Mouse (Mus musculus): ENCODE measurements at regions not wholly inside any gene's neighbourhood (a gene's known extent, or its start where the extent isn't known, plus 50 kb on each side); places are given as distances from the start of the nearest gene placed in this dataset.

DNA sequence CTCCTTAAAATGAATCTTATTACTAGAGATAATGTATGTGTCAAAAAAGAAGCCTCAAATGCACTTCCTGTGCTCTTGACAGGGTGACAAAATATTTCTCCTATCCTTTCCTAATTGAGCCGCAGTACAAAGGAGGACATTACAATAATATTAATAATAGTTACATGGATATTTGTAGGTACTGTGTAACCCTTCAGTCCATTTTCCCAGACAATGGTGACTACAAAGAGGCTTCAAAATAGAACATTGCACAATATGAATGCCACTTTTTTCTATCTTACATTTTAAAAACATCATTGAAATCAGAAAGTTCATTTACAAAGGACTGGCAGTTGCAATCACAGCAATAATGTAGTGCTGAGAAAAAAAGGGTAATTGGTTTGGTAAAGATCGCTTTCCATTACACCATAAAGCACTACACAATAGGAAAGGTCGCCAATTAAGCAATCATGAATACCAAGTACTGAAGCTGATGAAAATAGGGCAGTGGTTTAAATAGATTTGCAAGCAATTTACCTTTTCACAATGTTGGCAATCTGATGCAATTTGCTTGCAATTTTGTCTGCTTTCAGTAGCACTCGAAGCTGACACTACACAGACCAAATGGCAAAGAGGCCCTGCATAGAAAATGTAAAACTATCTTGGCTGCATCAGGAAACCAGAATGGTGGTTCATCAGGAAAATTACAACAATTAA is 126.1 kb upstream of the Sp8 start:
- H3K27me3 ChIP-seq (ENCODE audit: control insufficient read depth, insufficient read depth, low read length) = no peaks in the 10 kb centered on the region
- no peak overlapping the region for H3K27ac ChIP-seq (ENCODE audit: control insufficient read depth, insufficient read depth, low read depth, low read length)
- no peak for TF ChIP-seq POLR2A (IDR thresholded peaks at IDR 0.05; ENCODE audit: control insufficient read depth, low read depth, low read length)
- TF ChIP-seq CTCF (IDR thresholded peaks at IDR 0.05; ENCODE audit: control insufficient read depth, insufficient read depth, insufficient replicate concordance, low read depth, low read length) = no peak
- H3K4me1 ChIP-seq (ENCODE audit: control insufficient read depth, insufficient read depth, low read length) = no peaks in the 10 kb centered on the region
- no peaks in the 10 kb centered on the region for H3K36me3 ChIP-seq (ENCODE audit: control insufficient read depth, insufficient read depth, low read length)
- no peak overlapping the region for H3K4me3 ChIP-seq (ENCODE audit: control insufficient read depth, low read depth, low read length)

- Histone ChIP-seq H3K4me3 (ENCODE audit: control insufficient read depth, low read depth, low read length) (no peak overlapping the region), H3K27ac (ENCODE audit: control insufficient read depth, insufficient read depth, low read depth, low read length) (no peak overlapping the region), H3K27me3 (ENCODE audit: control insufficient read depth, insufficient read depth, low read length) (no peaks in the 10 kb centered on the region), H3K36me3 (ENCODE audit: control insufficient read depth, insufficient read depth, low read length) (no peaks in the 10 kb centered on the region), H3K4me1 (ENCODE audit: control insufficient read depth, insufficient read depth, low read length) (no peaks in the 10 kb centered on the region)
- TF ChIP-seq POLR2A (IDR thresholded peaks at IDR 0.05; ENCODE audit: control insufficient read depth, low read depth, low read length) = no peak
- TF ChIP-seq CTCF (IDR thresholded peaks at IDR 0.05; ENCODE audit: control insufficient read depth, insufficient read depth, insufficient replicate concordance, low read depth, low read length) = no peak
These were observed 129.3 kb upstream of the Sp8 start for GRCm38 (mm10) chr12:118716824-118717223.

- TF ChIP-seq POLR2A (IDR thresholded peaks at IDR 0.05; ENCODE audit: control insufficient read depth, low read depth, low read length) = no peak
- TF ChIP-seq CTCF (IDR thresholded peaks at IDR 0.05; ENCODE audit: control insufficient read depth, insufficient read depth, insufficient replicate concordance, low read depth, low read length) = no peak
- H3K4me3 ChIP-seq (ENCODE audit: control insufficient read depth, low read depth, low read length) = no peak overlapping the region
- no peaks in the 10 kb centered on the region for H3K4me1 ChIP-seq (ENCODE audit: control insufficient read depth, insufficient read depth, low read length)
- H3K27ac ChIP-seq (ENCODE audit: control insufficient read depth, insufficient read depth, low read depth, low read length) = no peak overlapping the region
- H3K27me3 ChIP-seq (ENCODE audit: control insufficient read depth, insufficient read depth, low read length) = no peaks in the 10 kb centered on the region
- H3K36me3 ChIP-seq (ENCODE audit: control insufficient read depth, insufficient read depth, low read length) = no peaks in the 10 kb centered on the region
These were observed 139.5 kb upstream of the Sp8 start for GRCm38 (mm10) chr12:118706626-118707025.

DNA sequence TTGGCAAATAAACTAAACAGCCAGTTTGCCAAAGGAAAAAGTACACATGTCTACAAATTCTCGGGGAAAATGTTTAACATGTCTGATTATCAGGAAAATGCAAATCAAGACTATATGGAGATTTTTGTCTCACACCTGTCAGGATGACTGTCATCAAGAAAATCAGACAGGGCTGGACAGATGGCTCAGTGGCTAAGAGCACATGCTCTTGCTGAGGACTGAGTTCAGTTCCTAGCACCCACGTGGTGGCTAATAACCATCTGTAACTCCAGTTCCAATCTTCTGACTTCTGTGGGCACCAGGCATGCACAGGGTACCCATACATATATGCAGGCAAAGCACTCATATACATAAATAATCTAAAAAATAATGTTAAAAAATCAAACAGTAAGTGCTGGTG is 141.3 kb upstream of the Sp8 start:
- no peaks in the 10 kb centered on the region for H3K36me3 ChIP-seq (ENCODE audit: control insufficient read depth, insufficient read depth, low read length)
- no peak overlapping the region for H3K27ac ChIP-seq (ENCODE audit: control insufficient read depth, insufficient read depth, low read depth, low read length)
- no peak overlapping the region for H3K4me3 ChIP-seq (ENCODE audit: control insufficient read depth, low read depth, low read length)
- H3K27me3 ChIP-seq (ENCODE audit: control insufficient read depth, insufficient read depth, low read length) = no peaks in the 10 kb centered on the region
- no peaks in the 10 kb centered on the region for H3K4me1 ChIP-seq (ENCODE audit: control insufficient read depth, insufficient read depth, low read length)
- no peak for TF ChIP-seq POLR2A (IDR thresholded peaks at IDR 0.05; ENCODE audit: control insufficient read depth, low read depth, low read length)
- TF ChIP-seq CTCF (IDR thresholded peaks at IDR 0.05; ENCODE audit: control insufficient read depth, insufficient read depth, insufficient replicate concordance, low read depth, low read length) = no peak

DNA sequence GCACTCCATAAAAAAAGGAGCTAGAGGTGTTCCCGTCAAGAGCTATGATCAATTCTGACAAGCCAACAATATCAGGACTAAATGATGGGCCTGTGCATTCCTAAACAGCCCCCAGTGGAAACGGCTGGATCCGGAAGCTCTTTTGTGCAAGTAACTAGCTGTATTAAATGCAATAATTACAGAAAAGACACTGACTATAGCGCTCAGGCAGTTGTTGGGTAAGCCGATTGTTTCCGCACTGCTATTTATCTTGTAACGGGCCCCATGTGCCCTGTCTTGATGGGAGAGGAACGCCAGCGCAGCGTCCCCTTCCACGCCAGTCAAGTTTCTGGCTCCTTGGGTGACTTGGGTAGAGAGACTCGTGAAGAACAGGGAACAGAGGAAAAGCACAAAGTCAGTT is 142.4 kb upstream of the Sp8 start:
- Histone ChIP-seq H3K36me3 (ENCODE audit: control insufficient read depth, insufficient read depth, low read length) (no peaks in the 10 kb centered on the region), H3K4me3 (ENCODE audit: control insufficient read depth, low read depth, low read length) (no peak overlapping the region), H3K27me3 (ENCODE audit: control insufficient read depth, insufficient read depth, low read length) (no peaks in the 10 kb centered on the region), H3K4me1 (ENCODE audit: control insufficient read depth, insufficient read depth, low read length) (no peaks in the 10 kb centered on the region), H3K27ac (ENCODE audit: control insufficient read depth, insufficient read depth, low read depth, low read length) (no peak overlapping the region)
- no peak for TF ChIP-seq CTCF (IDR thresholded peaks at IDR 0.05; ENCODE audit: control insufficient read depth, insufficient read depth, insufficient replicate concordance, low read depth, low read length)

- Histone ChIP-seq H3K27me3 (ENCODE audit: control insufficient read depth, insufficient read depth, low read length) (no peaks in the 10 kb centered on the region), H3K4me1 (ENCODE audit: control insufficient read depth, insufficient read depth, low read length) (no peaks in the 10 kb centered on the region), H3K4me3 (ENCODE audit: control insufficient read depth, low read depth, low read length) (no peak overlapping the region), H3K27ac (ENCODE audit: control insufficient read depth, insufficient read depth, low read depth, low read length) (no peak overlapping the region), H3K36me3 (ENCODE audit: control insufficient read depth, insufficient read depth, low read length) (no peaks in the 10 kb centered on the region)
- TF ChIP-seq CTCF (IDR thresholded peaks at IDR 0.05; ENCODE audit: control insufficient read depth, insufficient read depth, insufficient replicate concordance, low read depth, low read length) = no peak
- no peak for TF ChIP-seq POLR2A (IDR thresholded peaks at IDR 0.05; ENCODE audit: control insufficient read depth, low read depth, low read length)
These were observed 143.0 kb upstream of the Sp8 start for GRCm38 (mm10) chr12:118703068-118703662.

DNA sequence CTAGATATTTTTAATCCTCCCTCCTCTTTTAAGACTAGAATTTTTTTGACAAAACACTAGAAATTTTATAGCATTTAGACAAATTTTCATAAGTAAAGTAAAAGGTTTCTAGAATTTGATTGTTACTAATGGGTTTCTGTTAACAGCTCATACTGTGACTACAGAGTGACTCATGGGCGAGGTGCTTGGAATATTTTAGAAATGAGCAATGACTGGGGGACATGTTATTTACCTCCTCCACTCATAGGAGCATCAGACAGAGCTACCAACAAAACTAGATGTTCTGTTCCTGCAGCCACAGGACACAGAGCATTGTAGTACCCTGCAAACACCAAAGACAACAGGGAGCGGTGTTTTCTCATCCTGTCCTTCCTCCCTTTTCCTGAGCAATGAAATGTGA is 144.3 kb upstream of the Sp8 start:
- H3K27me3 ChIP-seq (ENCODE audit: control insufficient read depth, insufficient read depth, low read length) = no peaks in the 10 kb centered on the region
- H3K36me3 ChIP-seq (ENCODE audit: control insufficient read depth, insufficient read depth, low read length) = no peaks in the 10 kb centered on the region
- no peak overlapping the region for H3K27ac ChIP-seq (ENCODE audit: control insufficient read depth, insufficient read depth, low read depth, low read length)
- H3K4me1 ChIP-seq (ENCODE audit: control insufficient read depth, insufficient read depth, low read length) = no peaks in the 10 kb centered on the region
- no peak overlapping the region for H3K4me3 ChIP-seq (ENCODE audit: control insufficient read depth, low read depth, low read length)
- TF ChIP-seq POLR2A (IDR thresholded peaks at IDR 0.05; ENCODE audit: control insufficient read depth, low read depth, low read length) = no peak
- no peak for TF ChIP-seq CTCF (IDR thresholded peaks at IDR 0.05; ENCODE audit: control insufficient read depth, insufficient read depth, insufficient replicate concordance, low read depth, low read length)

Measured in testis, adult 2 months (tissue).